Mouse (Mus musculus) layer of hippocampus, postnatal 25 days (tissue): ENCODE measurements around the gene Tcf20. TPM values are rescaled to one million over a fixed set of nuclear protein-coding genes. Genes with fewer than 3 reads are reported as not detected.
A peak's percentile ranks its signal among the peaks of the same experiment; 100 is the strongest.

Experiments
- DNase-seq, 2 experiments: peaks; one replicate each; pipeline ENCODE4 v3.0.0; 2022; ENCODE audit warnings: mixed read lengths in 2 of 2, low spot score in 1 of 2; ENCODE audit errors: extremely low spot score in 1 of 2
- total RNA-seq, 2 experiments: library from RNA; stranded (reverse); gene quantifications; 2 replicates each; pipeline ENCODE4 v1.2.3; 2021

Gene Tcf20
- total RNA-seq, 2 experiments from 2014 or later: 213 TPM

DNA sequence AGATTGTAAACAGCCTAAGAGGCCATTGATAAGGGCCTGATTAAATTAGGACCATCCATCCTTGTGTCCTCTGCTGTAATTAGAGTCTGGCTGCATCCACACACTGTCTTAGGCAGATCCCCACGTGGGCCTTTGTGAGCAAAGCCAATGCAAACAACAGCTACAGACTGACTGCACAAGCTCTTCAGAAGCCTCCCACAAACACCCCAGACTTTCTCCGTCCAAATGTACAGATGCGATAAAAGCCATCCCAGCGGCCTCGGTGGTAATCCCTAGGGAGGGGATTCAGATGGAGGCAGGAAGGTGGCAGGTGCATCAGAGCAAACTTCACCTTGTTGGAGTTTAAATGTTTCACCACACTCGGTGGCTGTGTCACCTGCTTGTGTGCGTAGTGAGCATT, 7.6 kb upstream of the Tcf20 start:
- no peak for DNase-seq

GRCm38 (mm10) chr15:82992911-82993310, 5.2 kb upstream of the Tcf20 start:
- DNase-seq: no peak

GRCm38 (mm10) chr15:82992079-82992783, 4.6 kb upstream of the Tcf20 start:
- no peak for DNase-seq

- no peak for DNase-seq
Observed at GRCm38 (mm10) chr15:82989190-82989704, 1.6 kb upstream of the Tcf20 start.

DNA sequence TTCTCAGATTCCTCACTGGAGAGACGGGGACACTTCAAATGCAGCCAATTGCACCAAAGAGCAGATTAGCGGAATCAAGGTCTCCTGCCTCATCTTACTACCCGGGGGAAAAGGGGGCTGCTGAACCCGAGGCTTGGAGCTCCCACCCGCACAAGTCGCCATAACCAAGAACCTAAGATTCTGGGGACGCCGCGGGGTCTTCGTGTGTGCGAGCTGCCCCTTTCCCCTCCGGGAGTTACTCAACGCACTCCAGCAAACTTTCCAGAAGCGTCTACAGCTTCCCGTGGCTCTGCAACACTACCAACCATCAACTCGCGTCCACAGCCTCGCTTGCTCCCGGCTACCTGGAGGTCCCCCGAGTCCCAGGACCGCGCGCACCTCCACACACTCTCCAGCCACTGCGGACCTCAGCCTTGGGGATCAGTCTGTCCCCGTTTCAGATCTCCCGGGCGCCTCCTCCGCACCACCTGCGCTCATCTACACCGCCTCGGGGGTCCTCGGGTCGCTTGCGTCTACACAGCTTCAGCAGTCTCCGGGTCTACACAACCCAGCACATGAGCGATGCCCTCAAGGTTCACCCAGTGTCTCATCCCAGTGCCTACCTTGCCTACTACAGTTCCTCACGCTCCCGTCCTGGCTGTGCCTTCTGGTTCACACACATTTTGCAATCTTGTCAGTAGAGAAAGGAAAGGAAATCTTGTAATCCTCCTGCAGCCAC, 499 bp downstream of the Tcf20 start:
- DNase-seq: no peak

DNA sequence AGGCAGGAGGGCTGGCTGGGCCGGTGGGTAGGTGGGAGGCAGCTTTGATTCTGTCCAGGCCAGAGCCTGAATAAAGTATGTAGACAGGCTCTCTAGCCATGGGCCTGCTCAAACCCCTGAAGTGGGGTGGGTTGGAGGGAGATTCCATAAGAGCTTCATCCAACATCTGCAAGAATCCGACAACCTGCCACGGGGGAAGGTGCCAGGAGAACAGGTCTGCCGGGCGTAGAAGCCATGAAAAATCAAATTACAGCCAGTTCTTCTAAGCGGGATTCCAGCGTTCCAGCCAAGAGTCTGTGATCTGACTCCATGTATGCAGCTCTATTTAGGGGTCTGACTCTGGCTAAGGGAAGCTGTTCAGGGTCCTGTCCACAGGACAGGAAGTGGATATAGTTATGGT, 3.1 kb downstream of the Tcf20 start:
- DNase-seq: no peak

DNA sequence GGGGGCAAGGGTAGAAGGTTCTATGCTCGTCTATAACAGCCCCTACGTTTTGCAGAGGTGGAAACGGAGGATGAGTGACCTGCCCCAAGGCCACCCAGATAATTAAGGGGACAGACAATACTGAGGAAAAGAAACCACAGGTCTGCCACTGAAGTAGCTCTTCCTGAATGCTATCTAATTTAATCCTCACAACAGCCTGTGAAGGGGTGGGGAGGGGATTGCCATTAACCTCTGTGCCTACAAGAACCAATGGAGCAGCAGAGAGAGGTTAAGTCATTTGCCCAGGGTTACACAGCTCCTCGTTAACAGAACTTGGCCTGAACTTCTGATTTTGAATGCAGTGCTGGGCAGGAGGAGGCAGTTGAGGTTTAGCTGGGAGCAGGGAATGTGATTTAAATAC, 3.6 kb downstream of the Tcf20 start:
- DNase-seq: no peak

GRCm38 (mm10) chr15:82983416-82984026, 4.2 kb downstream of the Tcf20 start:
- DNase-seq: no peak

DNA sequence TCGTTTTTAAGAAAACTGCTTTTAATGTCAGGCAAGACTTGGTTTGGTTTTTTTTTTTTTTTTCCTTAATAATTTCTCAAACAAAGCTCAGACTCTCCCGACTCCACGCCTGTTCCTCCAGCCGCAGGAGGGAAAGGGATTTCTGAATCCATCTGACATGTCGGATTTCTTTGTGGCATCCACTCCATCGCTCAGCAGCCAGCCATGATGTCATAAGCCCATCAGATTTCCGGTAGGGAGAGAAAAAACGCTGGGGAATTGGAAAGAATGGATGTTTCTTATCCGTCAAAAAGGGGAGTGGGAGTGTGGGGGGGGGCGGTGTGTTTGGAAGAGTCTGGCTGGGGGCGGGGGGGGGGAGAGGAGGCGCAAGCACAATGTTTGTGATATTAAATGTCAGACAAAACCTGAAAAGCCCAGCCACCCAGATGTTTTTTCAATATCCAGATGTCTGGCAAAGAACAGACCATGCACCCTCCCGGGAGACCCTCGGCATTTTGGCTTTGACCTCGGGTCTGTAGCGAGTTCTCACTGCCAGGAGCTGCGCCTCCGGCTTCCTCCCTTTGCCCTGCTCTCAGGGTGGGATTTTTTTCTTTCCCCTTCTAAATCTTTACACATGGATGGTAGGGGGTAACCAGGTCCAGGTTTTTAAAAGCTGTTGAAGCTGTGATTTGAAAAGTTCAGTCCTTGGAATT, 4.8 kb downstream of the Tcf20 start:
- DNase-seq: no peak

DNA sequence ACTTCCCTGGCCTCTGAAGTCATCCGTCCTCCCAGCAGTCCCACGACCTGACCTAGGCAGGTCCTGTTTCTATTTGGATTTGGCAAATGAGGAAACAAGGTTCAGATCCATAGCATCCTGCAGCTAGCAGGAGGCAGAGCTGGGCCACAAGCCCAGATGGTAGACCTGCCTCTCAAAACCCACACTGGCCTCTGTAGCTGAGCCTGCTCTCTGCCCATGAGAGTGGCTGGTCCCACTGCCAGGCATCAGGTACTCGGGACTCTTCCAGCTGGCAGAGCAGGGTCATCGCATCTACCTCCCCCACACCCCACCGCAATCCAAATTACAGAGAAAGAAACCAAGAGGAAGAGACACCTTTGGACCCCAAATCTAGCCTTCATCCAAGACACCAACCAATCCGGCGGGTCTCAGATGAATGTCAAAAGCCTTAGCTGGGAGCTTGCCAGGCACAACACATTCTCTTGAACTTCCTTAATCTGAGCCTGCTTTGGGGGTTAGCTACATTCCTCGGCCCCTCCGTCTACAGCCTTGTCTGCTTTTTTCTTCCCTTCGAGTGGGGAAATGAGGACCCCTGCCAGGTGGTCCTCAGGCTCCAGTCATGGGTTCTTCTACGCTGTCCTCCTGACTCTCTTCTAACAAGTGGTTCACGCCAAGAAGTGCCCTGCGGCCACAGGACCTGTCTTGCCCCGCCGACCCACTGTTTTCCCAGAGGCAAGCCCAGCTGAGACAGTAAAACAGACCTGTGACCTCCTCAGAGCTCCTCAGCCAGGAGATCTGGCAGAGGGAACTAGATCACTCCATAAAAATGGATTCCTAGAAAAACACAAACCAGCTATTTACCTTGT, 5.8 kb downstream of the Tcf20 start:
- no peak for DNase-seq

- DNase-seq: no peak
Observed at GRCm38 (mm10) chr15:82979531-82979930, 8.1 kb downstream of the Tcf20 start.

DNA sequence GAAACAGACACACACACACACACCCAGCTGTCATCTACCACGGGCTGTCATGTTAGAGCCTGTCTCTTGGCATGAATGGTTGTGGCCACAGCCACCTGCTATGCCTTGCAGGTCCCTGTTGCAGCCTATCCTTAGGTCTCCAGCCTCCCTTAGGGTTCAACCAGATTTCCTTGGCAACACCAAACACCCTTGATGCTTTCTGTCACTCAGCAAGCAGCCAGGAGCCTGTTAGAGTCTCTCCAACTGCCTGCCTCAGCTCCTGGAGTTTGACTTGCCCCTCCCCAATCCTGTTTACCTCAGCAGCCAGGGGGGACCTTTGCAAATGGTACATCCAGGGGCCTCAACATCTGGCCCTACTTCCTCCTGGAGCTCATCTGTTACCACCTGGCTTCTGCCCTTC, 13.2 kb downstream of the Tcf20 start:
- no peak for DNase-seq

GRCm38 (mm10) chr15:82969206-82969721, 18.4 kb downstream of the Tcf20 start:
- no peak for DNase-seq

GRCm38 (mm10) chr15:82968449-82968848, 19.2 kb downstream of the Tcf20 start:
- peak; percentile 63 to 69 for DNase-seq

- no peak for DNase-seq
Observed at GRCm38 (mm10) chr15:82967947-82968346, 19.7 kb downstream of the Tcf20 start.

DNA sequence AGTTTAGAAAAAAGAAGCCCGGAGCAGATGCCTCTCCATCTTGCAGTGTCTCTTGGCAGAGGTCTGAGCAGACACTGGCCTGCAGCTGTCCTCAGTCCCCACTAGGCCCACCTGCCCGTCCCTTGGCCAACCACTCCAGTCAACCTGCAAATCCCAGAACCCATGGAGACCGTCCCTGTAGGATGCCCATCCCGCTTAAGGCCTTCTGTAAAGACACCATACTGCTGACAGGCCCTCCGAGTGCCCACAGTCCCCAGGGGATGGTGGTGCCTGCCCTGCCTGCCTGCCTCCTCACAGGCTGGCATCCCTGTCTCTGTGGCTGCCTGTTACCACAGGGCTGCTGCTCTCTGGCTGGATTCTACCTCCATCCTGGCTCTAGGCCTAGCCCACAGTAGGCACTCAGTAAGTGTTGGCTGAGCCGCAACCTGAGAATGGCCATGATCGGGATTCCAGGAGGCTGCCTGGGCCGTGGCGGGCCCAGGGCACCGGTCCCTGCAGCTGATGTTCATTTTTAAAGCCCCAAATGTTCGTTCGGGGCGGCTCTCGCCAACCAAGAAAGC, 23.3 kb downstream of the Tcf20 start:
- DNase-seq: no peak

- DNase-seq: no peak
Observed at GRCm38 (mm10) chr15:82963556-82964156, 24.0 kb downstream of the Tcf20 start.

DNA sequence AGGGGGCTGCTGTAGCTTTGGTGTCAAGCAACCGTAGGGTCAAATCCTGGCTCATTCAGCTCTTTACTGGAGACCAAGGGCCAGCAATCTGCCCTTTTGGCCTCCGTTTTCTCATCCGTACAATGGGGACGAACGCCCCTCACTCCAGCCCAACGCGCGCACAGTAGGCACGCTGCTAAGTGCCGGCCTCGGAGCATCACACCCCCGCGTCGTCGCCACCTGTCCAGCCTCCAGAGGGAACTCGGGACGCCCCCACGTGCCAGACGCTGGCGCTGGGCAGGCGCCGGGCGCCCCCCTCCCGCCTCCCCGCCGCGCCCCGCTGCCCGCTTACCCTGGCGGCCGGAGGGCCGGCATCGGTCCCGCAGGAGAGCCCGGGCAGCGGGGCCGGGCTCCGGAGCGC, 24.6 kb downstream of the Tcf20 start:
- no peak for DNase-seq

DNA sequence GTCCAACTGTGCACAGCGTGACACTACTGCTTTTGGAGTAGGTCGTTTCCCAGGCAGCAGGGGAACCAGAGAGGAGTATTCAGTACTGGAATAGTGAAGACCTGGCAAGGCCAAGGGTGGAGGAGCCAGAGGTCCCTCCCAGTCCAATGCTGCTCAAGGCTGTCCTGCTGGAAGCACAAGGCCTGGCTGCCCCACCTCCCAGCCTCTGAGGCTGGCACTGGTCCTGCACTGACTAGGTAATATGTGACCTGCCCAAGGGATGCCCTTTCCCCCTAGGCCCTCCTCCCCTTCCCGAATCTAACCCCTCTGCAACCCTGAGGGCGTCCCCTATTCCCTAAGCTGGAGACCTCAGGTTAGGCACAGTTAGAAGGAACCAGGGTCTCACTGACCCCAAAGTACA, 25.1 kb downstream of the Tcf20 start:
- DNase-seq: no peak
